Mouse (Mus musculus): ENCODE measurements around the gene Mtus2.
A peak's percentile ranks its signal among the peaks of the same experiment; 100 is the strongest.
"Not testable (repeated sequence)": the region's sequence is repeated elsewhere in the genome, so short reads cannot be mapped to it uniquely, and the experiment has no call there.

Mtus2 gene

GRCm38 (mm10) chr5:148131458-148132131, 174.5 kb downstream of the Mtus2 start:
- no peak for DNase-seq

DNA sequence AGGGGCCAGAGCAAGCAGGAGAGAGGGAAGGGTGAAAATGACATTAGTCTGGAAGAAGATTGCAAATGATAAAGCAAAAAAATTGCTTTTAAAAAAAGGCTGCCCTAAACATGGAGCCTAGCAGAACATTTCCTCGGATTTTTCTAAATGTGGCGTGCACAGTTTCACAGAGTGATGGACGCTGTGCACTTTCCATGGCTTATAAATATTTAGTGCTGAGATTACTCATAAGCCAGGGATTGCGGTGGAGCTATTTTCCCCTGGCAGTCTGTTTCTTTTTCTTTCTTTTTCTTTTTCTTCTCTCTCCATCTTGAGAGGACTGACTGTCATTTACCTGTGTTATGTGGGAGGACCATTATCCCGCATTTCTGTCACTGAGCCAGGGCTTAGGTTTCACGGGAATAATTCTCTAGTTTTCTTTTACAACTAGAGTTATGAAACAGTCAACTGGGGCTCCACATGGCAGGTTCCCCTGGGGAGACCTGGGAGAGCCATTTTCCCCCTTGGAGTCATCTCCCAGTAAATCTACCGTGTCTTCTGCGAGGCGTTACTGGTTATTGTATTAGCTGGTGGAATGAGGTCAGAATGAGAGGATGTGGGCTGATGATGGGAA, 176.4 kb downstream of the Mtus2 start:
- DNase-seq, result no peak

DNA sequence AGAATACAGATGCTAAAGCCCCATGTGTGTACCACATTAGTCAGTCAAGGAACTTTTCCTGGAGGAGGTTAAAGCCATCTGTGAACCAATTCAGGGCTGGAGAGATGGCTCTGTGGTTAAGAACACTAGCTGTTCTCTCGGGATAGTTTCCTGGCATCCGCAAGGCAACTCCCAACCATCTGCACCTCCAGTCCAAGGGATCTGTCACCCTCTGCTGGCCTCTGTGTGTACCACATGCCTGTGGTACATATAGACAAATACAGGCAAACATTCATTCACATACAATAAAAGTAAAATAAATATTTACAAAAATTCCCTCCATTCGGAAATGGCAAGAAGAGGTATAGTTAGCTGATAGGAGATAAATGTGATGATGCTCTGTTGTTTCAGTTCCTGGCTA, 184.5 kb downstream of the Mtus2 start:
- no peak for DNase-seq

GRCm38 (mm10) chr5:148146200-148146823, 189.2 kb downstream of the Mtus2 start:
- peak; percentile 21 for DNase-seq

DNA sequence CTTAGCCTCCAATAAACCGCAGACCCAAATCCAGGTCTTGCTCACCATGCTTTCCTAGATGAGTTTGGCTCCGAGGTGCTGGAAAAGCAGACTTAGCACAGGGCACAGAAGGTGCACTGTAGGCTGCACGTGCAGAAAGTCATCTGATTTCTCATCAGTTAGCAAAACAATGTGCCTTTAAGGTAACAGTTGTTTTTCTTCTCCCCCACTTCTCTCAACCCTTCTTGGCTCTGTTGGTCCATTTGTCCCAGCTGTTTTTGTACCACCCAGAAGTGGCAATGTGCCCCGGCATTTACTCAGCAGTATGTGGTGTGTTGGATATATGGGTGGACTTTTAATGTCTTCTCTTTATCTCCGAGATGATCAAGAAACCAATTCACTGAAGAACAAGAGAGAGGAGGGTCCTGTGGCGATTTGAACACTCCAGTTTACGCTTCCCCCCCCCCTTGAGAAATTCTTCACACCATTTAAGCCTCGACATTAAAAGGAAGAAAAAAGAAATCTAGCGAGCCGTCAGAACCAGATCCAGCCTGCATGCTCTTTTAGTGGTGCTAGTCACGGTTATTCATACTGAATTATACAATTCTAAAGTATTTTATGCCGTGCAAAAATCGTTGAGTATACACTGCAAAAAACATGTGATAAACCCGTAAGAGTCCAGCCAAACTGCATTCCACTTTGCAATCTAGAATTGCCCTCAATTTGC, 194.9 kb downstream of the Mtus2 start:
- no peak for DNase-seq

- no peak for DNase-seq
Observed at GRCm38 (mm10) chr5:148152600-148153402, 195.7 kb downstream of the Mtus2 start.

GRCm38 (mm10) chr5:148153403-148153713, 196.2 kb downstream of the Mtus2 start:
- no peak for DNase-seq

DNA sequence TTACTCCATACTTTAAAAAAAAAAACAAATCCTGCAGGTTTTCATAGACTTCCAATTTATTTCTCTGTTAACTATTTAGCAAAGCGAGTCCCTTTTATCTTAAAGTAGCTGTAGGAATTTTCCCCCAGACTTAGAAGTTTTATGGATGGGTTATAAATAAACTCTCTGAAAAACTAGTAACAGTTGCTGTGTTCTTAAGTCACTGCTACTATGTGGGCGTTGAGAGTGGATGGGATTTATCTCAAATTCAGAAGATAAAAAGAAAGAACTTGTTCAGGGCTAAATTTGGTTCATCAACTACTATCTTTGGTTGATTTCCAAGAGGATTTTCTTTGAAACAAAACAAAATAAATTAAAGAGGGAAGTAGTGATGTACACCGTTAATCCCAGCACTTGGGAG, 197.6 kb downstream of the Mtus2 start:
- DNase-seq, result no peak

DNA sequence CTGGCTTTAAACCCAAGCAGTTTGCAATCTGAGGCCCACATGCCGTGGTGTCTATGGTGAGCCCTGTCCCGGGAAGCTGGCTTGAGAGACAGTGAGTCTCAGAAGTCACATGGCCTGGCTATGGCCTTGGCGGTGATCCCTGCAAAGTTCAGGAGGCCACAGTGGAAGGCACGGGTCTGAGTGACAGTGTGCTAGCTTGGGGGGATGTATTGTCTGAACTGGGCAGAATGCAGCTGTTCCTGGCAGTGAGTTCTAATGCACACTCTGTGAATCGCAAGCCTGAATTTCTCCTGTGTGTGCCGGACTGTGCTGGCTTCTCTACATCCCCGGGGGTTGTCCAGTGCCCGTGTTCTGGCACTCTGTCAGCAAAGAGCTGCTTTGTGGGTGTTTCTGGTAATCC, 202.2 kb downstream of the Mtus2 start:
- DNase-seq, result no peak

- DNase-seq, result no peak
Observed at GRCm38 (mm10) chr5:148160529-148161154, 203.5 kb downstream of the Mtus2 start.

GRCm38 (mm10) chr5:148165111-148165510, 208.0 kb downstream of the Mtus2 start:
- no peak for DNase-seq

DNA sequence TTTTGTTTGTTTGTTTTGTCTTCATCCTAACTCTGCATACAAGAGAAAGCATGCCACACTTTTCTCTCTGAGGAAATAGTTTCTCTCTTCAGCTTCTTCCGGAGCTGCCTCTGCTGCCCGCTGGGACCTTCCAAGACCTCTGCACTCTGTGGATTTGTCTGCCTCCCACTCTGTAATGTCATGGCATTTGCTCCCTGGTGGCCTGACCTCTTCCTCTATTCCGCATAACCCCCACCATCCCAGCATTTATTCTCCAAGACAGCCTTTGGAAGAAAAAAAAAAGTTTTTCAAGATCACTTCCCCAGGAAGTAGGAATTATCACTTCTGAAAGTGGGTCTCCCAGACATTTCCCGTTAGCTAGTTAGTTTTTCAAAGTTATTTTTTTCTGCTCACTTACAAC, 218.0 kb downstream of the Mtus2 start:
- DNase-seq, result no peak

- no peak for DNase-seq
Observed at GRCm38 (mm10) chr5:148175742-148176426, 218.8 kb downstream of the Mtus2 start.

GRCm38 (mm10) chr5:148176539-148176938, 219.4 kb downstream of the Mtus2 start:
- DNase-seq, result not testable (repeated sequence)

DNA sequence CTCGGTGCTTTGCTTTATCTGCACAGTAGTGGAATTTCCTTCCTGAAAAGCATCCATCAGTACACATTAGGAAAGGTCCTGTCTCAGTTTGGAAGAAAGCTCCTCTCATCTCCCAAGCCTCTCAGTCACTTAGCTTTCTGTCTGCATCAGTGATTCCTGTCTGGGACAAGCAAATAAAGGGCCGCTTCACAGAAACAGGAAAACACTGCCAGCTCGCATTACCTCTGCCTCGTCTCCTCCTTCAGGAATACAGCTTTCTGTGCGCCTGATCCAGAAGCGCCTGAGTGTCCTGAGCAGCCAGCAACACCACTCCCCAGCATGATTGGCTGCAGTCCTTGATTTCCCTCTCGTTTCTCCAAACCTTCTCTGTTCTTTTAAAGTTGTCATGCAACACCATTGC, 222.1 kb downstream of the Mtus2 start:
- DNase-seq, result no peak

GRCm38 (mm10) chr5:148180590-148181307, 223.6 kb downstream of the Mtus2 start:
- DNase-seq, result peak; percentile 21

- DNase-seq, result no peak
Observed at GRCm38 (mm10) chr5:148181308-148181630, 224.1 kb downstream of the Mtus2 start.

GRCm38 (mm10) chr5:148181901-148182300, 224.8 kb downstream of the Mtus2 start:
- no peak for DNase-seq

DNA sequence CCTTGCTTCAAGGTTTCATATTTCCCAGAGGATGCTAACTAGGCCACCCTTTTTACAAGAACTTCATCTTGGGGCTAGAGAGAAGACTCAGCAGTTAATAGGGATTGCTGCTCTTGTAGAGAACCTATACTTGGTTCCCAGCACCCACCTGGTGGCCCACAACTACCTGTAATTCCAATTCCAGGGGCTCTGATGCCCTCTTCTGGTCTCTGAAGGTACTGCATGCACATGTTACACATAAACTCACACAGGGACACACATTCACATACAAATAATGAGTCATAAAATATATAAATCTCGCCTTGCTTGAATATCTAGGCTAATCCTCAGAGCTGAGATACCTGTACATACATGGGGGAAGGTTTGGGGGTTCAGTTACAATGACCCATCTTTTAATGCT, 228.8 kb downstream of the Mtus2 start:
- no peak for DNase-seq

GRCm38 (mm10) chr5:148191416-148191815, 234.3 kb downstream of the Mtus2 start:
- no peak for DNase-seq

- no peak for DNase-seq
Observed at GRCm38 (mm10) chr5:148211831-148212230, 254.7 kb downstream of the Mtus2 start.
